Mouse (Mus musculus): Measurements from ENCODE around the gene Kif2b. TPM values are rescaled to one million over a fixed set of nuclear protein-coding genes. Genes with fewer than 3 reads are reported as not detected.

The Kif2b gene
- not detected for polyA plus RNA-seq (2021)

DNA sequence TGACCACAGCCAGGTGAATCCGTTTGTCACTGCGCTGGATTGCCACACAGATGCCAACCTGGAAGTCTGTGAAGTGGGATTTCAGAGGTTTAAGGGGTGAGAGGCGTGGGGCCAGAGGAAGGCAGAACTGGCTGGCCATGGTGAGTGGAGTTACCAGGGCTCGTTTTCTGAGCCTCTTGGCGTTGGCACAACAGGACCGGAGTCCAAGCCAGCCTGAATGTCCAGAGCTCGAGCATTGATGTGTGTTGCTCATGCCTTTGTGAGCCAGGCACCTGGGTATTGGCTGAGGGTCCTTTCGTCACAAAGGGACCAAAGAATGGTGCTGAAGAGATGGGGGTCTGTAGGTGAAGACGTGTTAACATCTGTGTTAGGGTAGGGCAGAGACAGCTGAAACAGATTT, at the start of gene Kif2b:
TSS of gene Kif2b (minus strand) at position 242 of the 400 bp plus-strand sequence.
- ChIA-PET POLR2A (no interaction called here), CTCF (no interaction called here)
- in situ Hi-C loops (cut with MboI; ENCODE audit: low pct_unique_long_range_greater_than_20kb) = no loop called here
- DNase-seq (ENCODE audit: low read depth, low spot score) (no peak), ATAC-seq (no peak)
- H3K27me3 ChIP-seq = no peaks in the 10 kb centered on the region
- TF ChIP-seq CTCF (IDR thresholded peaks at IDR 0.05) = no peak

DNA sequence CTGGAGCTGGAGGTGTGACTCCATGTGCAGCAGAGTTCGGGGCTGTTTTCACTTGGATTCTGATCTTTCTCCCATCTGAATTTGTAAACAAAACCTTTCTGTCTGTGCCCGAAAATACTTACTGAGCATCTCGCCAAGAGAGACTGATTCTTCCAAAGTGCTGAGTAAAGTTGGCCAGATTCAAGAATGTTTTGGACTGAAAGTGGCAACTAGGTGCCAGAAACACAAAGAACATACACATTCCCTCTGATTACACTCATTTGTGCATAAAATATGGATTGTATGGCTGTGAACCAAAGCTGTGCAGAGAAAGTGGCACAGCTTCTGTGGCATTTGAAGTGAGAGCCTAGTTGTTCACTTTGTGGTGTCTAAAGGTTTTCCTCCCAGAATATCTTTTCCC, 15.7 kb upstream of the Kif2b start:
- H3K27me3 ChIP-seq = no peaks in the 10 kb centered on the region
- no peak for DNase-seq (ENCODE audit: low read depth, low spot score)
- TF ChIP-seq CTCF (IDR thresholded peaks at IDR 0.05) = no peak
- no peak for ATAC-seq
- CTCF ChIA-PET = no interaction called here
- in situ Hi-C loops (cut with MboI; ENCODE audit: low pct_unique_long_range_greater_than_20kb) = no loop called here
- POLR2A ChIA-PET = no interaction called here

DNA sequence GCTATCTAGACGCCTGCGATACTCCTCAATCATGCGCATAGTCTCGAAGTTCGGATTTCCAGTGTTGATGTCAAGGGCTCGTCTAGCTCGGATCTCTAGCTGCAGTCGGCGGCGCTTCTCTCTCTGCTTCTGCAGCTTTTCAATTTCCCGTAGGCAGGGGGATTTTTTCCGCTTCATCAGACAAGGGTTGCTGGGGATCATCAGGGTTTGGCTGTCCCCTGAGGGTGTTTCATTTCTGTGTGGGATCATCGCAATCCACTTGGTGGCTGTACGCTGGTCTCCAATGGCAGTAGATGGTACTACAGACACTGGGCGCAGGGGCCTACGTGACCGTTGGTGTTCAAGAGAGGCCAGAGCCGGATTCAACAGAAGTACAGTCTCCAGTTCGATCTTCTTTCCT, 502 bp downstream of the Kif2b start:
- no peak for DNase-seq (ENCODE audit: low read depth, low spot score)
- no peak for ATAC-seq
- ChIA-PET POLR2A (no interaction called here), CTCF (no interaction called here)
- TF ChIP-seq CTCF (IDR thresholded peaks at IDR 0.05) = no peak
- in situ Hi-C loops (cut with MboI; ENCODE audit: low pct_unique_long_range_greater_than_20kb) = no loop called here
- no peaks in the 10 kb centered on the region for H3K27me3 ChIP-seq

DNA sequence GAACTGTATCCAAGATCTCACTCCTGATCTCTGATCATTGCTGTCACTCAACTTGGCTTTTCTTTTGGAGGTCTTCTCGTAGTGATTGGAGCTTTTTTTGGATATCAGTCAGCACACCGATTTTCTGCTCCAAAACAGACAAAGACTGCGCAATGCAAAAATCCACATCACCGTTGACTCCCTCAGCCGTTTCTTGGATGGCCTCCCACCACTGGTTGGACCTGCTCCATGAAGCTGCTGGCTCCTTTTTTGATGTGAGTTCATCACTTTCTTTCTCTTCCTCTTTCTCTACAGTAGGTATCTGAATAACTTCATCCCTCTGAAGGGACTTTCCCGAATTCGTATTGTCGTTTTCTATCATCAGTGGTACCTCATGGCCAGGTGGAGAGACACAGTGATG, 2.0 kb downstream of the Kif2b start:
- ChIA-PET POLR2A (no interaction called here), CTCF (no interaction called here)
- no peaks in the 10 kb centered on the region for H3K27me3 ChIP-seq
- in situ Hi-C loops (cut with MboI; ENCODE audit: low pct_unique_long_range_greater_than_20kb) = no loop called here
- no peak for TF ChIP-seq CTCF (IDR thresholded peaks at IDR 0.05)
- DNase-seq (ENCODE audit: low read depth, low spot score) = no peak
- no peak for ATAC-seq

DNA sequence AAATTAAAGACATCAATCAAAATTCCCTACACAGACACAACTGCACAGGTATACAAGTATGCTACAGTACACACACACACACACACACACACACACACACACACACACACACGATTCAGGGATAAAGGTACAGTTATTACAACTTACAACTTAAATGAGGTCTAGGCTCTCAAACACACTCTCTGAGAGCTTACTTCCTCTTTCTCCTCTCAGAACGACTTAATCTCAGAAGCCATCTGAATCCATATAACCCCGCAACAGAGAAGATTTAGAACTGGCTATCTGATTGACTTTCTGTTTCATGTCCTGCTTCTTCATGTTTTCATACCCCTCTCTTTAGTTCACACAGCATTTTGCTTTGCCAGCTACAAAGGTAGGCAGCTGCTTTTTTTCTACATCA, 2.9 kb downstream of the Kif2b start:
- DNase-seq (ENCODE audit: low read depth, low spot score) (no peak), ATAC-seq (no peak)
- no peak for TF ChIP-seq CTCF (IDR thresholded peaks at IDR 0.05)
- POLR2A ChIA-PET = no interaction called here
- CTCF ChIA-PET = no interaction called here
- no peaks in the 10 kb centered on the region for H3K27me3 ChIP-seq
- in situ Hi-C loops (cut with MboI; ENCODE audit: low pct_unique_long_range_greater_than_20kb) = no loop called here

DNA sequence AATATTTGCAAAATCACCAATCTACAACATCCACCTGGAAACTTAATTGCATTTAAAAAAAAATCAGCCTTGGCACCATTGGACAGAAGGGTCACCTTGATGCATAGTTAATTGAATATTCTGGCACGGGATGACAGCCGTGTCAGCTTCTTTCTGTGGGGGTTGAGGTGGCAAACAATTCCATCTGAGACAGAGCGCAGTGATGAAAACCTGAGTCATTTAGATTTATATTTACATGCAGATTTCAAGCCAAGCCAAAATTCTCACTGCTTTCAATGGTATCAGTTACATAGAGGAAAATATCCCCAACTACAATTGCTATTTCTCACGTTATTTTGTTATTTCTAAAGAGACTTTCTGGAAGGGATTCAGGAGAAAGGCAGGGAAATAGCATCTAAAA, 46.6 kb downstream of the Kif2b start:
- DNase-seq (ENCODE audit: low read depth, low spot score) = no peak
- CTCF ChIA-PET = no interaction called here
- ATAC-seq = no peak
- in situ Hi-C loops (cut with MboI; ENCODE audit: low pct_unique_long_range_greater_than_20kb) = no loop called here
- no peak for TF ChIP-seq CTCF (IDR thresholded peaks at IDR 0.05)
- POLR2A ChIA-PET = no interaction called here
- H3K27me3 ChIP-seq = no peaks in the 10 kb centered on the region

All from Patski (cell line).